Mouse (Mus musculus): ENCODE measurements around the gene Pxylp1. TPM values are rescaled to one million over a fixed set of nuclear protein-coding genes. Genes with fewer than 3 reads are reported as not detected.

Gene Pxylp1
- polyA plus RNA-seq, 1 experiment from 2014 or later = 3.4 TPM

DNA sequence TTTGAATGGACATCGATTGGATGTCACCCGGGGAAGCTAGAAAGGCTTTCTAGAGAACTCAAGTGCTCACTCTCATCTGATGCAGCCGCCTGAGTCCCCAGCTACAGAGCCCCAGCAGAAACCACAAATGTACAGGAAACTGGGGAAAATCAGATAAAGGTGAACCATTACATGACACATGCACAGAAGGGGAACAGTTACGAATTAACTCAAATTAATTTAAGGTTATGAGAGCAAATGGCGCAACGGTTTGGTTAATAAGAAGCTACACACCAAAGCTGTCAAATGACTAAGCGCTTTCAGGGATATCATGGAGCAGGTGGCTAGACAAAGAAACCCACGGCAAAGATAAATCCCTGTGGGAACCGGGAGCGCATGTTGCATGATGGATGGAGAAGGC, 104.7 kb downstream of the Pxylp1 start:
- H3K27me3 ChIP-seq (replicated peaks; ENCODE audit: control insufficient read depth, insufficient read depth, low read length) = no peaks in the 10 kb centered on the region
- H3K9ac ChIP-seq (ENCODE audit: low read depth, low read length) = no peak overlapping the region
- H3K4me3 ChIP-seq (ENCODE audit: low read depth, low read length) = no peak overlapping the region
- no peaks in the 10 kb centered on the region for H3K9me3 ChIP-seq (ENCODE audit: control insufficient read depth, low read length)
- DNase-seq (ENCODE audit: low spot score) (no peak), ATAC-seq (replicated peaks; ENCODE audit: low FRiP score) (no peak)
- peaks cover 4% of the 10 kb centered on the region; the same call in 1 of the 2 replicates for H3K4me1 ChIP-seq (replicated peaks; ENCODE audit: control insufficient read depth, insufficient read depth, low read length)
- no peak overlapping the region for H3K4me2 ChIP-seq
- 61% methylated on average over 10 of the region's 10 CpGs for WGBS
- no peak overlapping the region for H3K27ac ChIP-seq (ENCODE audit: low read depth, low read length)
- no peaks in the 10 kb centered on the region for H3K36me3 ChIP-seq (ENCODE audit: control insufficient read depth, insufficient read depth, low read length)

GRCm38 (mm10) chr9:96785871-96786342, 106.6 kb downstream of the Pxylp1 start:
- Histone ChIP-seq H3K27me3 (replicated peaks; ENCODE audit: control insufficient read depth, insufficient read depth, low read length) (no peaks in the 10 kb centered on the region), H3K4me2 (no peak overlapping the region), H3K4me1 (replicated peaks; ENCODE audit: control insufficient read depth, insufficient read depth, low read length) (peaks cover 4% of the 10 kb centered on the region; the same call in 1 of the 2 replicates), H3K9ac (ENCODE audit: low read depth, low read length) (no peak overlapping the region), H3K36me3 (ENCODE audit: control insufficient read depth, insufficient read depth, low read length) (no peaks in the 10 kb centered on the region), H3K4me3 (ENCODE audit: low read depth, low read length) (no peak overlapping the region), H3K9me3 (ENCODE audit: control insufficient read depth, low read length) (no peaks in the 10 kb centered on the region), H3K27ac (ENCODE audit: low read depth, low read length) (no peak overlapping the region)
- WGBS = 42% methylated on average over 9 of the region's 9 CpGs
- DNase-seq (ENCODE audit: low spot score) (no peak), ATAC-seq (replicated peaks; ENCODE audit: low FRiP score) (no peak)

- 36% methylated on average over 3 of the region's 3 CpGs for WGBS
- no peaks in the 10 kb centered on the region for H3K9me3 ChIP-seq (ENCODE audit: control insufficient read depth, low read length)
- no peaks in the 10 kb centered on the region for H3K27me3 ChIP-seq (replicated peaks; ENCODE audit: control insufficient read depth, insufficient read depth, low read length)
- no peak overlapping the region for H3K27ac ChIP-seq (ENCODE audit: low read depth, low read length)
- H3K9ac ChIP-seq (ENCODE audit: low read depth, low read length) = no peak overlapping the region
- ATAC-seq (replicated peaks; ENCODE audit: low FRiP score) (no peak), DNase-seq (ENCODE audit: low spot score) (no peak)
- no peaks in the 10 kb centered on the region for H3K36me3 ChIP-seq (ENCODE audit: control insufficient read depth, insufficient read depth, low read length)
- no peak overlapping the region for H3K4me3 ChIP-seq (ENCODE audit: low read depth, low read length)
- H3K4me2 ChIP-seq = no peak overlapping the region
- peaks cover 4% of the 10 kb centered on the region; the same call in 1 of the 2 replicates for H3K4me1 ChIP-seq (replicated peaks; ENCODE audit: control insufficient read depth, insufficient read depth, low read length)
Observed at GRCm38 (mm10) chr9:96785187-96785586, 107.3 kb downstream of the Pxylp1 start.

DNA sequence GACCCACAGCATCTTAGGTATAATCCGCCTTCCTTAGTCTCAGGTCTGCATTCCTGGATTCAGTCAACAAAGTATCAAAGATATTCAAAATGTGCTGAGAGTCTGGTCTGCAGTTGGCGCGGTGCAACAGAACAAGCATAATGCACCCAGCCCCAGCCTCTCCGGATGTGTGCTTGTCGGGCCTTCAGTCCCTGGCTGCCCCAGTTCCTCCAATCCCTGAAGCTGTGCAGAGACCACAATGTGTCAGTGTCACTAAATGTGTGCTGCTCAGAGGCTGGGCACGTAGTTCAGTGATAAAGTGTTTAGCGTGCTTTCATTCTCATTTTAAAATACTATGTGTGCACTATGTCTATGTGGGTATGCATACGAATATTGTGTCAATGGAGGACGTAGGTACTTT, 108.8 kb downstream of the Pxylp1 start:
- Histone ChIP-seq H3K4me3 (ENCODE audit: low read depth, low read length) (no peak overlapping the region), H3K4me2 (no peak overlapping the region), H3K27ac (ENCODE audit: low read depth, low read length) (no peak overlapping the region), H3K36me3 (ENCODE audit: control insufficient read depth, insufficient read depth, low read length) (no peaks in the 10 kb centered on the region), H3K9me3 (ENCODE audit: control insufficient read depth, low read length) (no peaks in the 10 kb centered on the region), H3K27me3 (replicated peaks; ENCODE audit: control insufficient read depth, insufficient read depth, low read length) (no peaks in the 10 kb centered on the region), H3K4me1 (replicated peaks; ENCODE audit: control insufficient read depth, insufficient read depth, low read length) (peaks cover 4% of the 10 kb centered on the region; the same call in 1 of the 2 replicates), H3K9ac (ENCODE audit: low read depth, low read length) (no peak overlapping the region)
- ATAC-seq (replicated peaks; ENCODE audit: low FRiP score) = no peak
- WGBS = 71% methylated on average over 9 of the region's 9 CpGs
- no peak for DNase-seq (ENCODE audit: low spot score)

GRCm38 (mm10) chr9:96783258-96783657, 109.2 kb downstream of the Pxylp1 start:
- H3K9ac ChIP-seq (ENCODE audit: low read depth, low read length) = no peak overlapping the region
- ATAC-seq (replicated peaks; ENCODE audit: low FRiP score) = no peak
- H3K27me3 ChIP-seq (replicated peaks; ENCODE audit: control insufficient read depth, insufficient read depth, low read length) = no peaks in the 10 kb centered on the region
- H3K4me3 ChIP-seq (ENCODE audit: low read depth, low read length) = no peak overlapping the region
- H3K4me1 ChIP-seq (replicated peaks; ENCODE audit: control insufficient read depth, insufficient read depth, low read length) = peaks cover 4% of the 10 kb centered on the region; the same call in 1 of the 2 replicates
- no peak overlapping the region for H3K4me2 ChIP-seq
- H3K27ac ChIP-seq (ENCODE audit: low read depth, low read length) = no peak overlapping the region
- H3K9me3 ChIP-seq (ENCODE audit: control insufficient read depth, low read length) = no peaks in the 10 kb centered on the region
- 63% methylated on average over 5 of the region's 5 CpGs for WGBS
- DNase-seq (ENCODE audit: low spot score) = no peak
- H3K36me3 ChIP-seq (ENCODE audit: control insufficient read depth, insufficient read depth, low read length) = no peaks in the 10 kb centered on the region

DNA sequence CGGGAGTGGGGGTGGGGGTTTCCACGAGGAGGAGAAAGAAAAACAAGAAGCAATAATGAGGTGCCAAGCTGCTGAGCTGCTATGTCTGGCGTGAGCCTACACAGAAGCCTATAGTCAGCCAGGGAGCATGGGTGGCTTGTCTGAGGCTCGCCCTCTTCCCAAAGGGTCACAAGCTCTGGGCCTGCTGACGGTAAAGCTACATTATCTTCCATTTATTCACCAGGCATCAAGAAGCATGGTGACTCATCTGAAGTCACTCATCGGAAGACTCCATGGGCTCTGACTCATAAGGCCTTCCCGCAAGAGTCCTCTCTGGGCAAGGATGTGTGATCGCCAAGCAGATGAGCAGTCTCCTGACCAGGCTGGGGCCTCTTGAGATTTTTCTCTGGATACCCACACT, 110.4 kb downstream of the Pxylp1 start:
- DNase-seq (ENCODE audit: low spot score) = no peak

More for the DNA sequence above, 110.4 kb downstream of the Pxylp1 start:
- no peak for ATAC-seq (replicated peaks; ENCODE audit: low FRiP score)
- Histone ChIP-seq H3K27me3 (replicated peaks; ENCODE audit: control insufficient read depth, insufficient read depth, low read length) (no peaks in the 10 kb centered on the region), H3K36me3 (ENCODE audit: control insufficient read depth, insufficient read depth, low read length) (no peaks in the 10 kb centered on the region), H3K4me2 (no peak overlapping the region), H3K9me3 (ENCODE audit: control insufficient read depth, low read length) (no peaks in the 10 kb centered on the region), H3K4me3 (ENCODE audit: low read depth, low read length) (no peak overlapping the region), H3K27ac (ENCODE audit: low read depth, low read length) (no peak overlapping the region), H3K9ac (ENCODE audit: low read depth, low read length) (no peak overlapping the region), H3K4me1 (replicated peaks; ENCODE audit: control insufficient read depth, insufficient read depth, low read length) (peaks cover 4% of the 10 kb centered on the region; the same call in 1 of the 2 replicates)
- 72% methylated on average over 8 of the region's 8 CpGs for WGBS

Other genes with a start within 250 kb of the Pxylp1 start
- 10.0 and 10.1 TPM in 2 replicates for gene Zbtb38, start 139.8 kb downstream of the Pxylp1 start, polyA plus RNA-seq (2014; fragmentation: Nextera tagmentation; extraction: Ambion mirVana)
- gene Spsb4, start 126.2 kb upstream of the Pxylp1 start, polyA plus RNA-seq (2014; fragmentation: Nextera tagmentation; extraction: Ambion mirVana) = 6.8 and 8.1 TPM in 2 replicates
- 37.2 and 38.6 TPM in 2 replicates for gene Slc25a36, start 218.5 kb upstream of the Pxylp1 start, polyA plus RNA-seq (2014; fragmentation: Nextera tagmentation; extraction: Ambion mirVana)